ENCODE assay signal across 9 mouse cellular contexts in genomic region chr17:73108888-73109259, GRCm38 (mm10). TPM values are rescaled to one million over a fixed set of nuclear protein-coding genes. Genes with fewer than 3 reads are reported as not detected.
A peak's percentile ranks its signal among the peaks of the same experiment; 100 is the strongest.
DNase-seq lines count a peak whose midpoint lies in the region; ATAC-seq and TF ChIP-seq lines count a peak whose summit lies in the region.
"Had no signal": no experiment of that assay in that cellular context is flagged by ENCODE, and none has a peak within 500 bp of the region (broad histone marks: within the 10 kb centered on the region; RNA-seq: fewer than 3 reads in every experiment).

No protein-coding gene starts in this region.

- no peak overlapping the region for H3K9ac ChIP-seq in lung, embryonic 14.5 days
- H3K9ac ChIP-seq in limb, embryonic 12.5 days (replicated peaks), result no peak overlapping the region

- no peaks in the 10 kb centered on the region for H3K27me3 ChIP-seq in lung, embryonic 14.5 days (ENCODE audit: insufficient read depth, low read length)
- H3K27me3 ChIP-seq in forebrain, embryonic 10.5 days (ENCODE audit: poor library complexity, severe bottlenecking), result no peaks in the 10 kb centered on the region
- no peaks in the 10 kb centered on the region for H3K27me3 ChIP-seq in limb, embryonic 12.5 days

- no peaks in the 10 kb centered on the region for H3K9me3 ChIP-seq in lung, embryonic 14.5 days (ENCODE audit: low read depth, low read length)
- H3K9me3 ChIP-seq in forebrain, embryonic 10.5 days, result no peaks in the 10 kb centered on the region
- no peaks in the 10 kb centered on the region for H3K9me3 ChIP-seq in limb, embryonic 12.5 days

- no peak overlapping the region for H3K27ac ChIP-seq in lung, embryonic 14.5 days (ENCODE audit: low read depth)
- H3K27ac ChIP-seq in forebrain, embryonic 10.5 days, result no peak overlapping the region
- no peak overlapping the region for H3K27ac ChIP-seq in limb, embryonic 12.5 days
- H3K27ac ChIP-seq in olfactory bulb, adult 2 months (ENCODE audit: insufficient read depth, low read depth, low read length), result no peak overlapping the region

- DNase-seq in lung, embryonic 14.5 days, result no peak
- no peak for DNase-seq in lung, postnatal 14 days
- no peak for DNase-seq in forebrain, embryonic 10.5 days (ENCODE audit: extremely low spot score, low spot score)
- no peak for DNase-seq in adipocyte (ENCODE audit: low spot score)
- no peak for DNase-seq in urinary bladder, adult 2 months (ENCODE audit: low spot score)
- DNase-seq in ovary, postnatal 10 days (ENCODE audit: low spot score), result no peak
- DNase-seq: gastrocnemius, postnatal 10 days had no signal

- H3K4me1 ChIP-seq in lung, embryonic 14.5 days (ENCODE audit: insufficient read depth), result 0 out of 2 replicates have a peak, but pooled peaks cover 7% of the 10 kb centered on the region
- H3K4me1 ChIP-seq in forebrain, embryonic 10.5 days, result peaks cover 22% of the 10 kb centered on the region
- H3K4me1 ChIP-seq in limb, embryonic 12.5 days (replicated peaks), result peaks cover 12% of the 10 kb centered on the region; the same call in 1 of the 2 replicates
- H3K4me1 ChIP-seq in olfactory bulb, adult 2 months (ENCODE audit: control insufficient read depth, insufficient read depth, low read length), result peaks cover 4% of the 10 kb centered on the region; the same call in 1 of the 2 replicates

- peak overlapping the region; percentile 89 for H3K4me3 ChIP-seq in lung, embryonic 14.5 days (ENCODE audit: low read depth, low read length)
- H3K4me3 ChIP-seq in forebrain, embryonic 10.5 days, result peak overlapping the region; percentile 94
- H3K4me3 ChIP-seq in limb, embryonic 12.5 days (replicated peaks), result peak overlapping the region; percentile 85; the same call in 1 of the 2 replicates
- H3K4me3 ChIP-seq in olfactory bulb, adult 2 months (ENCODE audit: insufficient read depth, low read depth, low read length), result 0 out of 2 replicates have a peak overlapping the region, but pooled peaks have one; percentile 65

- peak overlapping the region; percentile 96 for H3K4me2 ChIP-seq in lung, embryonic 14.5 days
- peak overlapping the region; percentile 89 for H3K4me2 ChIP-seq in limb, embryonic 12.5 days

- TF ChIP-seq CTCF in lung, embryonic 14.5 days (IDR thresholded peaks at IDR 0.05; ENCODE audit: low read depth), result no peak
- TF ChIP-seq CTCF in olfactory bulb, adult 2 months (IDR thresholded peaks at IDR 0.05; ENCODE audit: insufficient read depth, low read depth, low read length), result no peak

- ATAC-seq in lung, embryonic 14.5 days (ENCODE audit: insufficient read depth), result no peak
- ATAC-seq in limb, embryonic 12.5 days (ENCODE audit: insufficient number of reproducible peaks, insufficient read depth, low FRiP score, low TSS enrichment, low read depth), result no peak

- no peaks in the 10 kb centered on the region for H3K36me3 ChIP-seq in lung, embryonic 14.5 days (ENCODE audit: insufficient read depth)
- no peaks in the 10 kb centered on the region for H3K36me3 ChIP-seq in forebrain, embryonic 10.5 days (replicated peaks)
- H3K36me3 ChIP-seq in limb, embryonic 12.5 days, result no peaks in the 10 kb centered on the region

- no peak for TF ChIP-seq POLR2A in olfactory bulb, adult 2 months (IDR thresholded peaks at IDR 0.05; ENCODE audit: insufficient read depth, low read depth, low read length)

- 74% methylated on average over 7 of the region's 7 CpGs for WGBS in lung, embryonic 14.5 days
- 86% methylated on average over 7 of the region's 7 CpGs for WGBS in forebrain, embryonic 10.5 days
- 78% methylated on average over 7 of the region's 7 CpGs for WGBS in limb, embryonic 12.5 days
- WGBS in olfactory bulb, adult 2 months, result 77% methylated on average over 7 of the region's 7 CpGs

RNA-seq across cellular contexts. Expression of gene Lclat1, which starts 1.1 kb away (rescaled TPM):
- 23.0 and 25.0 TPM in 2 replicates for polyA plus RNA-seq in lung, embryonic 14.5 days (2014; fragmentation: Nextera tagmentation; extraction: Ambion mirVana)
- 10.4 and 10.9 TPM in 2 replicates for polyA plus RNA-seq in forebrain, embryonic 10.5 days (2016; fragmentation: Nextera tagmentation; extraction: Ambion mirVana)
- polyA plus RNA-seq in limb, embryonic 12.5 days (2016; fragmentation: Nextera tagmentation; extraction: Ambion mirVana), result 7.5 and 9.6 TPM in 2 replicates
- not detected in 2 replicates for polyA plus RNA-seq in olfactory bulb, adult 2 months (2012; ENCODE audit: insufficient read depth, insufficient read length, low replicate concordance, missing spikeins)
- polyA plus RNA-seq in urinary bladder, adult 2 months (2012; rRNA removed), result 7.0 and 12.4 TPM in 2 replicates
